Mouse (Mus musculus) cerebellum, adult 8-10 months (tissue): ENCODE measurements around the gene Pfas.
"Not testable (repeated sequence)": the region's sequence is repeated elsewhere in the genome, so short reads cannot be mapped to it uniquely, and the experiment has no call there.

ENCODE experiments used
- DNase-seq: peaks from one replicate; pipeline ENCODE4 v3.0.0; 2022

Pfas gene

GRCm38 (mm10) chr11:69012071-69012601, 3.9 kb upstream of the Pfas start:
- DNase-seq, result peak; percentile 84

GRCm38 (mm10) chr11:69011445-69011844, 3.2 kb upstream of the Pfas start:
- not testable (repeated sequence) for DNase-seq

- no peak for DNase-seq
These were observed 2.4 kb upstream of the Pfas start for GRCm38 (mm10) chr11:69010400-69011323.

- no peak for DNase-seq
These were observed 1.2 kb upstream of the Pfas start for GRCm38 (mm10) chr11:69009508-69009907.

GRCm38 (mm10) chr11:69006575-69006974, 1.7 kb downstream of the Pfas start:
- not testable (repeated sequence) for DNase-seq

GRCm38 (mm10) chr11:69005193-69005592, 3.1 kb downstream of the Pfas start:
- no peak for DNase-seq

GRCm38 (mm10) chr11:69003592-69003991, 4.7 kb downstream of the Pfas start:
- no peak for DNase-seq

- not testable (repeated sequence) for DNase-seq
These were observed 5.5 kb downstream of the Pfas start for GRCm38 (mm10) chr11:69002782-69003181.

GRCm38 (mm10) chr11:68997080-68997479, 11.2 kb downstream of the Pfas start:
- no peak for DNase-seq

GRCm38 (mm10) chr11:68994377-68994776, 13.9 kb downstream of the Pfas start:
- no peak for DNase-seq

- peak; percentile 58 for DNase-seq
These were observed 15.1 kb downstream of the Pfas start for GRCm38 (mm10) chr11:68993122-68993521.

GRCm38 (mm10) chr11:68988341-68988740, 19.9 kb downstream of the Pfas start:
- DNase-seq, result peak; percentile 74

GRCm38 (mm10) chr11:68987365-68987882, 20.8 kb downstream of the Pfas start:
- no peak for DNase-seq

GRCm38 (mm10) chr11:68982639-68983369, 25.5 kb downstream of the Pfas start:
- DNase-seq, result peak; percentile 70

GRCm38 (mm10) chr11:68980919-68981318, 27.3 kb downstream of the Pfas start:
- DNase-seq, result no peak

GRCm38 (mm10) chr11:68979320-68979733, 28.9 kb downstream of the Pfas start:
- no peak for DNase-seq

- DNase-seq, result no peak
These were observed 32.7 kb downstream of the Pfas start for GRCm38 (mm10) chr11:68975601-68976000.

GRCm38 (mm10) chr11:68975085-68975484, 33.2 kb downstream of the Pfas start, which contains the start of gene Rangrf:
Gene Rangrf (minus strand): TSS chr11:68975185.
- DNase-seq, result no peak

GRCm38 (mm10) chr11:68974059-68974450, 34.2 kb downstream of the Pfas start:
- no peak for DNase-seq

- peak; percentile 81 for DNase-seq
These were observed 34.8 kb downstream of the Pfas start for GRCm38 (mm10) chr11:68973250-68974058.

- DNase-seq, result no peak
These were observed 38.0 kb downstream of the Pfas start for GRCm38 (mm10) chr11:68970232-68970631.

GRCm38 (mm10) chr11:68968752-68969151, 39.5 kb downstream of the Pfas start:
- no peak for DNase-seq
